Mouse (Mus musculus) C2C12 (cell line): ENCODE data around the gene Hdac6.

Experiments used
- CTCF ChIP-seq: IDR thresholded peaks from one replicate; pipeline ENCODE4 v1.5.1; 2011; ENCODE audit not compliant: control insufficient read depth, insufficient read depth, insufficient read length
- MYOD1 ChIP-seq: IDR thresholded peaks from one replicate; pipeline ENCODE4 v1.6.1; 2011; ENCODE audit warnings: low read depth; ENCODE audit not compliant: control insufficient read depth, insufficient read length
- USF1 ChIP-seq: IDR thresholded peaks from one replicate; pipeline ENCODE4 v1.6.1; 2011; ENCODE audit warnings: low read depth, mild to moderate bottlenecking, control low read depth, moderate library complexity

DNA sequence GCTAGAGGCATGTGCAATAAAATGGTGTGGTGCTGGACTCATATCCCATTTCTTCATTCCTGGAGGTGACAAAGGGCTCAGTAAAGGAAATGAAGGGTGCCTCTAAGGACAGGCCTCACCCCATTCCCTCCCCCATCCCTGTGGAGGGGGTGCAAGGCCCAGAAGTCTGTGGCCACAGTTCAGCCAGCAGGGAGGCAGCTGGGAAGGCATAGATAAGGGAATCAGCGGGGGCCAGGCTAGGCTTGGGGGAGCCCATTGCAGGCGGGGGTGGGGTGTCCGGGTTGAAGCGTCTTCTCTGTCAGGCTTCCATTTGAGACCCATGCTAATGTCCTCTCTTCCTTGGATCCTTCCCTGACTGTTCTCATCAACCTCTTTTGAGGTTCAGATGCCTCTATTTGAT, 23.6 kb upstream of the Hdac6 start:
- no peak for TF ChIP-seq USF1
- no peak for TF ChIP-seq CTCF
- no peak for TF ChIP-seq MYOD1
